Mouse (Mus musculus) cortical plate, adult 2 months (tissue): ENCODE measurements around the gene Rreb1.

ENCODE experiments used
- CTCF ChIP-seq: fragments of 200-500 bp; IDR thresholded peaks from 2 replicates; pipeline ENCODE4 v1.5.1; 2011; ENCODE audit warnings: mild to moderate bottlenecking, control low read depth, low read length; ENCODE audit not compliant: insufficient read depth; ENCODE audit errors: extremely low read depth
- POLR2A ChIP-seq: fragments of 200-500 bp; IDR thresholded peaks from 2 replicates; pipeline ENCODE4 v1.6.1; 2011; ENCODE audit warnings: mild to moderate bottlenecking, low read length, control low read depth; ENCODE audit not compliant: insufficient read depth; ENCODE audit errors: extremely low read depth

DNA sequence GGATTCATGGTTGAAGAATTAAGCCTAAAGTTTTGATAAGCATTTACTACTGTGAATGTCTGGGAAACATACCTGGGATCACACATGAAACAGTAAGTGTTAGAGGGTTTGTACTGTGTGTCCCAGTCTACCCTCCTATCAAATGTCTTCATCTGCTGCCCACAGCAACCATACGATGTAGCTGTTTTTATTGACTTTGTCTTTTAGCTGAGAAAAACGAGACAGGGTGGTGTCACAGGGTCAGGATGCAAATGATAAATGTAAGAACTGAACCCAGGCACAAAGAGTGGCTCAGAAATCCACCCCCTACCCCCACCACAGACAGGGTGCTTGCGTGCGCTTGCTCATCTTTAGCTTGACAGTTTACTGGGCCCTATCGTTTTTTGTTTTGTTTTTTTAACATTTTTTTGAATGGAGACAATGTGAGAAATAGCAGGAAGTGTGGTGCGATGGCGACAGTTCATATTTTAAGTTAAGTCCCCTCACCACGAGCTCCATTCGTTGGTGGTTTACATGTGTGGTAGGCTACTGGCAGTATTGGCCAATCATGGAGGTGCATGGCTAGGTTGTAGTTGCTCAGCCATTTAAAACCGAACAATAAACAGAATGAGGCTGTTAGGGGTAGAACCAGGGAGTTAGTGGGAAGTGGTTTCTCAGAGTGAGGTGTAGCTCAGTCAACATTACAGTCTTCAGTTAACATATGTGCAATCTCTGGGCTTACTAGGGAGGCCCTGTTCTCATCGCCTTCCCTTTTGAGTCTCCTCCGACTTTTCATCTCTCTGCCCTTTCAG lies 92.1 kb downstream of the Rreb1 start:
- TF ChIP-seq POLR2A: no peak
- no peak for TF ChIP-seq CTCF
